Mouse (Mus musculus): Measurements from ENCODE around the gene Acp7. TPM values are rescaled to one million over a fixed set of nuclear protein-coding genes. Genes with fewer than 3 reads are reported as not detected.

The Acp7 gene
- polyA plus RNA-seq, 2 experiments from 2014 or later: not detected

GRCm38 (mm10) chr7:28575597-28575996 lies 55.5 kb downstream of the Acp7 start:
- no peak for ATAC-seq

- ATAC-seq: no peak
Measured at GRCm38 (mm10) chr7:28573236-28573635, 57.9 kb downstream of the Acp7 start.

GRCm38 (mm10) chr7:28572689-28573088 lies 58.4 kb downstream of the Acp7 start:
- ATAC-seq: no peak

- no peak for ATAC-seq
Measured at GRCm38 (mm10) chr7:28570982-28571682, 60.0 kb downstream of the Acp7 start.

DNA sequence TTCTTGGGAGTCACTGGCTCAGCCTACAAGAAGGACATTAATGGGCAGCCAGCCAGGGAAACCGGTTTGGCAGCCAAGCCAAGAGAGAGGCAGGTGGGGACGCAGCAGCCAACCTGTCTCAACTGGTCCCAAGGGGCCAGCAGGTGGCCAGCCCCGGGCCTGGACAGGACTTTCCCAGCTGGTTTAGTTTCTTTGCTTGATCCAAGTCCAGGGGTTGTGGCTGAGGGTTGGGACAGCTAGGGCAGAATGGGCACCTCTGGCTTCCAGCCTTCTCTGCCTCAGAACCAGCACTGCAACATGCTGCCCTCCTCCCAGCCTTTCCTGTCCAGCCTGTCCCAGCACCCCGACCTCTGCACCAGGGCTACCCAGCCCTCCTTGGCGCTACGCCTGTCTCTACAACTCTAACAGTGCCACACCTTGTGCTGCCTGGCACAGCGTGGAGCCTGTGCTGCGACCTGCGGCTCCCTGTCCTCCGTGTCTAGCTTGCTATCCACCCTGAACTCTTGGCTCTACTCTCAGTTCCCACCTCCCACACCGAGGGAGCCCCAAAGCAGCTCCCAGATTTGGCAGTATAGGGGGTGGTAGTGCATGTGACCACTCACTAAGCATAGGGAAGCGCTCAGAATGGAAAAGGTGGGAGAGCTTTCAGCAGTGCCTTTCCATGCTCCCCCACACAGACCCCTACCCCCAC lies 60.7 kb downstream of the Acp7 start:
- ATAC-seq: no peak

DNA sequence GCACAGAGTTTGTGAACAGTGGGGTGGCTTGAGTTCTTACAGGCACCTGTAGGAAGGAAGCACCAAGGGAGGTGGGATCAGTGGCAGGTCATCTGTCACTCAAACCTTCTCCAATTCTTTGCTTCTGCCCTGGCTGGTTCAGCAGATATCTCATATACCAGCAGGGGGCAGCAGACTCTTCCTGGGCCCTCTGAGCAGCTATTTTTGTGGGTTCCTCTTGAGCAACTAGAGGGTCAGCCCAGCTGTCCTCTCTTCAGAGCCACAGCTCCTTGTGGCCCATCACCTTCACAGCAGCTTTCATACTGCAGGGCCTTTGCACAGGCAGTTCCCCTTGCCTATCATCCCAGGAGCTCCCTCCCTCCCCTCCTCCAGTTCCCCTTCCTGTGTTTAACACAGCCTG lies 62.9 kb downstream of the Acp7 start:
- ATAC-seq: peak; percentile 62

- no peak for ATAC-seq
Measured at GRCm38 (mm10) chr7:28567539-28567938, 63.6 kb downstream of the Acp7 start.

DNA sequence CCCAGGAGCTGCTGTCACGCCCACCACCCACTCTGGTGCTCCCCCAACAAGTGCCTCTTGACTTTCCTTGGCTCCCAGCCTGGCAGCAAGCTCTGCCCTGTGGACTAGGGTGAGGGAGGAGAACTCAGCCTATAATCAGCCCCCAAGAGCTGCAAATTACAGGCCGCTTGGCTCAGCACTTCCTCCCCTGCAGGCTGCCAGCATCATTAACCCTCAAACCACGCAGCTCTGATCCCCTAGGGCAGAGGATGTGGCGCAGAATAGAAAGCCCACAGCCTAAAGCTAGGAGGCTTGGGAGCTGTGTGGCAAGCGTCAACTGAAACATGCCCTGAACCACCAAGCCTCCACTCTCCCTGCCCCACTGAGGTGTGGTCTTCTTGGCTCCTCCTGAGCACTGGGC lies 65.7 kb downstream of the Acp7 start:
- no peak for ATAC-seq

GRCm38 (mm10) chr7:28562951-28563350 lies 68.2 kb downstream of the Acp7 start:
- no peak for ATAC-seq

- ATAC-seq: no peak
Measured at GRCm38 (mm10) chr7:28562371-28562770, 68.8 kb downstream of the Acp7 start.

DNA sequence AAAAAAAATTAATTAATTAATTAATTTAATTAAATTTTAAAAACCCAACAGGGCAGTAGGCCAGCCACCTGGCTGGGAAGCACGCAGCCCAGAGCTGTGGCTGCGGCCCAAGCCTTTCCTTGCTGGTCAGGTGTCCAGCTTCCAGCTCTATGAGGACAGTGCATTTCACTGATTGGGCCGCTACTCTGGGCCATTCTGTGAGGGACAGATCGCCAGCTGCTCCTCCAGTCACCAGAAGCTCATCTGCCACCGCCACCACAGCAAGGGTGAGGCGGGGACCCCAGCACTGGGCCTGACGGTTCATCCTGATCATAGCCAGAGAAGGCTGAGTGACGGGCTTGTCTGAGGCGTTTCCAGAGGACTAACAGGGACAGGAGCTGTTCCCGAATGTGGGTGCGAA lies 69.2 kb downstream of the Acp7 start:
- ATAC-seq: no peak

- no peak for ATAC-seq
Measured at GRCm38 (mm10) chr7:28560856-28561255, 70.3 kb downstream of the Acp7 start.

- no peak for ATAC-seq
Measured at GRCm38 (mm10) chr7:28558486-28558885, 72.6 kb downstream of the Acp7 start.

DNA sequence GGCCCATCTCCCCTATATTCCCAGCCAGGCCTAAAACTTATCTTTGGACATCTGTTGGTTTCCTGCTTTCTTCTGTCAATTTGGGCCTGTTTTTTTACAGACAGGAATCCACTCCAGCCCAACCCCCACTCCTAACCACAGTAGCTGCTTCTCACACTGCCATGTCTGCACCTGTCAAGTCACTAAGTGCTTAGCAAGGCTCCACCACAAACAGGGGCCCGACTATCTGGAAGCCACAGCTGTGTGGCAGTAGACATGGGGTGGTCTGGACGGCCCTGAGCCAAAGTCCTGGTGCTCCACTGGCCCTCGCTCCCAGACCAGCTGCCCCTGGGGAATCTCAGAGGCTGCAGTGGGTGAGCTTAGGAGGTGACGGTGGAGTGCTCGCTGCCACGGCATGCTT lies 73.4 kb downstream of the Acp7 start:
- no peak for ATAC-seq

Other genes with a start within 250 kb of the Acp7 start
- 10 to 100 TPM; 25.8 to 27.5 TPM for gene Med29, start 238.6 kb downstream of the Acp7 start, polyA plus RNA-seq (2017; shearing (Covaris generic))
- 10 to 100 TPM; 55.6 to 71.0 TPM for gene Paf1, start 238.4 kb downstream of the Acp7 start, polyA plus RNA-seq (2017; shearing (Covaris generic))
- gene Gmfg, start 193.9 kb downstream of the Acp7 start, polyA plus RNA-seq (2017; shearing (Covaris generic)): 100 to 1,000 TPM; 406 to 454 TPM
- not detected for gene Lrfn1, start 179.4 kb downstream of the Acp7 start, polyA plus RNA-seq (2017; shearing (Covaris generic))
- gene Ifnl2, start 120.9 kb downstream of the Acp7 start, polyA plus RNA-seq (2017; shearing (Covaris generic)): not detected
- gene Ifnl3, start 108.5 kb downstream of the Acp7 start, polyA plus RNA-seq (2017; shearing (Covaris generic)): not detected
- not detected for gene Sycn, start 90.4 kb downstream of the Acp7 start, polyA plus RNA-seq (2017; shearing (Covaris generic))
- gene Nccrp1, start 84.1 kb downstream of the Acp7 start, polyA plus RNA-seq (2017; shearing (Covaris generic)): not detected
- 1 to 10 TPM; 7.4 to 7.5 TPM for gene Samd4b, start 33.2 kb downstream of the Acp7 start, polyA plus RNA-seq (2017; shearing (Covaris generic))
- 1 to 10 TPM; 1.9 to 2.1 TPM for gene Pak4, start 33.1 kb downstream of the Acp7 start, polyA plus RNA-seq (2017; shearing (Covaris generic))
- gene Fbxo27, start 61.5 kb upstream of the Acp7 start, polyA plus RNA-seq (2017; shearing (Covaris generic)): 1 to 10 TPM; 1.6 to 2.2 TPM
- gene Fbxo17, start 85.5 kb upstream of the Acp7 start, polyA plus RNA-seq (2017; shearing (Covaris generic)): 10 to 100 TPM in 1 of 2 experiments, 1 to 10 TPM in 1; 9.8 to 15.6 TPM
- 10 to 100 TPM; 66.3 to 68.5 TPM for gene Mrps12, start 110.5 kb upstream of the Acp7 start, polyA plus RNA-seq (2017; shearing (Covaris generic))
- 10 to 100 TPM in 1 of 2 experiments, 1 to 10 TPM in 1; 8.5 to 11.7 TPM for gene Sars2, start 110.7 kb upstream of the Acp7 start, polyA plus RNA-seq (2017; shearing (Covaris generic))
- gene Ccer2, start 124.8 kb upstream of the Acp7 start, polyA plus RNA-seq (2017; shearing (Covaris generic)): not detected
- 100 to 1,000 TPM in 1 of 2 experiments, 10 to 100 TPM in 1; 96.8 to 128 TPM for gene Sirt2, start 135.4 kb upstream of the Acp7 start, polyA plus RNA-seq (2017; shearing (Covaris generic))
- gene Nfkbib, start 136.2 kb upstream of the Acp7 start, polyA plus RNA-seq (2017; shearing (Covaris generic)): 10 to 100 TPM; 54.3 to 56.8 TPM
- gene Rinl, start 157.6 kb upstream of the Acp7 start, polyA plus RNA-seq (2017; shearing (Covaris generic)): 100 to 1,000 TPM; 197 to 273 TPM
- 100 to 1,000 TPM; 181 to 326 TPM for gene Hnrnpl, start 177.2 kb upstream of the Acp7 start, polyA plus RNA-seq (2017; shearing (Covaris generic))
- 100 to 1,000 TPM; 198 to 237 TPM for gene Ech1, start 193.9 kb upstream of the Acp7 start, polyA plus RNA-seq (2017; shearing (Covaris generic))
- 10 to 100 TPM; 28.0 to 57.1 TPM for gene Lgals4, start 202.5 kb upstream of the Acp7 start, polyA plus RNA-seq (2017; shearing (Covaris generic))
- gene Lgals7, start 232.5 kb upstream of the Acp7 start, polyA plus RNA-seq (2017; shearing (Covaris generic)): 1 to 10 TPM; 1.1 to 1.6 TPM

Measured in CD4-positive, CD25-positive, alpha-beta regulatory T cell, adult 4 months (primary cell).